Mouse (Mus musculus) Muller cell, postnatal 12 days (primary cell): Measurements from ENCODE around the gene Lgsn.
A peak's percentile ranks its signal among the peaks of the same experiment; 100 is the strongest.

ENCODE experiments used
- DNase-seq: peaks from one replicate; pipeline ENCODE4 v3.0.0-alpha.2; 2015; ENCODE audit errors: inconsistent ontology term

Gene Lgsn

GRCm38 (mm10) chr1:31220599-31221250 lies 44.5 kb downstream of the Lgsn start:
- no peak for DNase-seq

DNA sequence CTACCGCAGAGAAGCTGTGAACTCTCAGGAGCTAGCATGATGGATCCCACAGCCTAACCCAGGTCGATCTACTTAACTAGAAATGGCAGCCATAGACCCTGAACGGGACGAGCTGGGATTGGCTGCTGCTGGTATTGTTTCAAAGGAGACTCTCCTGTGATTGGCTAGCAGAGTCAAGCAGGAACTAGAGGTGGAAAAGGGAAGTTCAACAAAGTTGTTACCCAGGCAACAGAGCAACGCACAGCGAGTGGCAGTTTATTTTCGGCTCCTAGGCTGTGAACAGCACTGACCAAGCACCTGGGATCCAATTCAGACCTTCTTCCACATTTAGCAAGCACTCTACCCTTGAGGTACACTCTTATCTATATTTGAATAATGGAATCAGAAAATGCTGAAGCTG lies 46.4 kb downstream of the Lgsn start, which contains the start of the genes 4931428L18Rik and Pih1d3:
Gene 4931428L18Rik (minus strand): TSS at position 121 of the 400 bp plus-strand sequence.
Gene Pih1d3 (plus strand): TSS at position 275 of the 400 bp plus-strand sequence.
- DNase-seq = no peak

GRCm38 (mm10) chr1:31233319-31234036 lies 57.3 kb downstream of the Lgsn start:
- peak; percentile 87 for DNase-seq
